In the genomic region with DNA sequence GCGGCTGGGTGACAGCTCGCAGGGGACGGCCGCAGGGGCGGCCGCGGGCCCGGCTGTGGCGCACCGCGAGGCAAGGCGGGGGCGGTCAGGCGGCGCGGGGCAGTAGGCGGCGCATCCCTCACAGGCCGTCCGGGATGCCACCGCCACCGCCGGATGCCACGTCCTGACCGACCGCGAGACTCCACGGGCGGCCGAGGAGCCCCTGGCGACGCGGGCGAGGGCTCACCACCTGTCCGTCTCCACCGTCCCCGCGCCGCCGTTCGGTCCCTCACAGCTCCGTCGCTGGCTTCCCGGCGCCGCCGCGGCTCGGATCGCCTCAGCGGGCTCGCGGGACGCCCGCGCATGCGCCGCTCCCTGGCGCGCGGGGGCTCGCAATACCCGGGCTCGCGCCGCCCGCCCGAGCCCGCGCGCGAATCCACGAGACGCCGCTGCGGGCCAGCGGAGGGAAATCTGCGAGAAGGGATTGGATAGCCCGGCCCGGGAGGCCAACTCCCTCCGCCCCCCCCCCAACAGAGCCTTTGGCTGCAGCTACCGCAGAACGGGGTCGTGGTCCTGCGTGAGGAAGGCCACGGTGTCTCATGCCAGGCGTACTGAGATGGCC, we compare ENCODE assay signal across 8 mouse cellular contexts. TPM values are rescaled to one million over a fixed set of nuclear protein-coding genes. Genes with fewer than 3 reads are reported as not detected.
A peak's percentile ranks its signal among the peaks of the same experiment; 100 is the strongest.
DNase-seq lines count a peak whose midpoint lies in the region; ATAC-seq and TF ChIP-seq lines count a peak whose summit lies in the region.

A gene (minus strand): TSS at position 371 of the 601 bp plus-strand sequence.

- no peaks in the 10 kb centered on the region for H3K36me3 ChIP-seq in intestine, embryonic 14.5 days (ENCODE audit: control insufficient read depth, insufficient read depth, low read length)
- H3K36me3 ChIP-seq in limb, embryonic 11.5 days (ENCODE audit: control insufficient read depth, insufficient read depth, low read length) = no peaks in the 10 kb centered on the region
- no peaks in the 10 kb centered on the region for H3K36me3 ChIP-seq in midbrain, embryonic 13.5 days
- no peaks in the 10 kb centered on the region for H3K36me3 ChIP-seq in stomach, postnatal 0 days (ENCODE audit: control insufficient read depth, insufficient read depth, low read length)

- H3K4me3 ChIP-seq in intestine, embryonic 14.5 days (ENCODE audit: low read depth, low read length) = peak within 1 kb of the TSS; percentile 50
- H3K4me3 ChIP-seq in limb, embryonic 11.5 days (ENCODE audit: low read depth, low read length) = peak within 1 kb of the TSS; percentile 48
- H3K4me3 ChIP-seq in midbrain, embryonic 13.5 days (replicated peaks) = peak within 1 kb of the TSS; percentile 93
- H3K4me3 ChIP-seq in stomach, postnatal 0 days (ENCODE audit: low read depth, low read length) = peak within 1 kb of the TSS; percentile 52

- under 1% methylated on average over 68 of the region's 87 CpGs for WGBS in intestine, embryonic 14.5 days
- WGBS in limb, embryonic 11.5 days = under 1% methylated on average over 64 of the region's 87 CpGs
- under 1% methylated on average over 74 of the region's 87 CpGs for WGBS in midbrain, embryonic 13.5 days
- under 1% methylated on average over 71 of the region's 87 CpGs for WGBS in stomach, postnatal 0 days

- TF ChIP-seq EP300 in stomach, postnatal 0 days (optimal IDR thresholded peaks at IDR 0.05) = no peak

- intact Hi-C loops in gastrocnemius, postnatal 14 days (cut with DNase I; ENCODE audit: low total_unique reads) = no loop called here

- no peaks in the 10 kb centered on the region for H3K9me3 ChIP-seq in intestine, embryonic 14.5 days (ENCODE audit: control insufficient read depth, low read length)
- no peaks in the 10 kb centered on the region for H3K9me3 ChIP-seq in limb, embryonic 11.5 days (ENCODE audit: control insufficient read depth, low read length)
- H3K9me3 ChIP-seq in midbrain, embryonic 13.5 days = no peaks in the 10 kb centered on the region
- no peaks in the 10 kb centered on the region for H3K9me3 ChIP-seq in stomach, postnatal 0 days (ENCODE audit: control insufficient read depth, low read length)

- TF ChIP-seq CTCF in stomach, postnatal 0 days (IDR thresholded peaks at IDR 0.05; ENCODE audit: low read depth) = no peak

- H3K9ac ChIP-seq in intestine, embryonic 14.5 days (ENCODE audit: low read length) = peak within 1 kb of the TSS; percentile 35; the same call in 1 of the 2 replicates
- 0 out of 2 replicates have a peak within 1 kb of the TSS, but pooled peaks have one; percentile 17 for H3K9ac ChIP-seq in limb, embryonic 11.5 days (ENCODE audit: low read length)
- peak within 1 kb of the TSS; percentile 92 for H3K9ac ChIP-seq in midbrain, embryonic 13.5 days (replicated peaks)
- H3K9ac ChIP-seq in stomach, postnatal 0 days (ENCODE audit: low read length) = peak within 1 kb of the TSS; percentile 18; the same call in 1 of the 2 replicates

- peak; percentile 44 for DNase-seq in ovary, postnatal 14 days (ENCODE audit: low spot score)
- DNase-seq in ovary, adult 18-20 months (ENCODE audit: low spot score) = no peak
- DNase-seq in gastrocnemius, postnatal 14 days = peak; percentile 63
- DNase-seq in intestine, embryonic 14.5 days (ENCODE audit: low spot score) = peak; percentile 81
- peak; percentile 66 for DNase-seq in limb, embryonic 11.5 days (ENCODE audit: low spot score)
- DNase-seq in stomach, postnatal 0 days (ENCODE audit: low spot score) = peak; percentile 68

- H3K4me2 ChIP-seq in intestine, embryonic 14.5 days (ENCODE audit: low read length) = peak within 1 kb of the TSS; percentile 91
- H3K4me2 ChIP-seq in limb, embryonic 11.5 days (ENCODE audit: low read depth, severe bottlenecking) = peak within 1 kb of the TSS; percentile 94
- H3K4me2 ChIP-seq in midbrain, embryonic 13.5 days (replicated peaks) = peak within 1 kb of the TSS; percentile 72
- H3K4me2 ChIP-seq in stomach, postnatal 0 days (replicated peaks; ENCODE audit: low read depth) = peak within 1 kb of the TSS; percentile 80

- peaks cover 7% of the 10 kb centered on the region; the same call in 1 of the 2 replicates for H3K4me1 ChIP-seq in intestine, embryonic 14.5 days (replicated peaks; ENCODE audit: control insufficient read depth, insufficient read depth, low read length)
- H3K4me1 ChIP-seq in limb, embryonic 11.5 days (ENCODE audit: control insufficient read depth, insufficient read depth, low read length) = 0 out of 2 replicates have a peak, but pooled peaks cover 3% of the 10 kb centered on the region
- peaks cover 13% of the 10 kb centered on the region for H3K4me1 ChIP-seq in midbrain, embryonic 13.5 days (replicated peaks)
- 0 out of 2 replicates have a peak, but pooled peaks cover 3% of the 10 kb centered on the region for H3K4me1 ChIP-seq in stomach, postnatal 0 days (replicated peaks; ENCODE audit: control insufficient read depth, insufficient read depth)

- ATAC-seq in common myeloid progenitor, adult 5-6 weeks (replicated peaks; ENCODE audit: low read depth, poor library complexity, severe bottlenecking) = peak; percentile 39; the same call in 1 of the 2 replicates
- peak; percentile 84 for ATAC-seq in intestine, embryonic 14.5 days (replicated peaks; ENCODE audit: low FRiP score, low TSS enrichment, low read depth)
- ATAC-seq in limb, embryonic 11.5 days (ENCODE audit: insufficient number of reproducible peaks, low FRiP score, low TSS enrichment, low read depth) = peak; percentile 69; the same call in 1 of the 2 replicates
- ATAC-seq in midbrain, embryonic 13.5 days = peak; percentile 93
- ATAC-seq in stomach, postnatal 0 days (ENCODE audit: low FRiP score, low TSS enrichment) = peak; percentile 77

- peaks cover 99% of the 10 kb centered on the region for H3K27me3 ChIP-seq in intestine, embryonic 14.5 days (replicated peaks; ENCODE audit: control insufficient read depth, insufficient read depth, low read length)
- peaks cover 76% of the 10 kb centered on the region for H3K27me3 ChIP-seq in limb, embryonic 11.5 days (ENCODE audit: control insufficient read depth, insufficient read depth, low read length)
- peaks cover 41% of the 10 kb centered on the region for H3K27me3 ChIP-seq in midbrain, embryonic 13.5 days
- peaks cover 26% of the 10 kb centered on the region for H3K27me3 ChIP-seq in stomach, postnatal 0 days (ENCODE audit: control insufficient read depth, insufficient read depth, low read length)

- H3K27ac ChIP-seq in intestine, embryonic 14.5 days (ENCODE audit: low read depth) = no peak within 1 kb of the TSS
- H3K27ac ChIP-seq in limb, embryonic 11.5 days (replicated peaks; ENCODE audit: low read depth, low read length) = no peak within 1 kb of the TSS
- peak within 1 kb of the TSS; percentile 95 for H3K27ac ChIP-seq in midbrain, embryonic 13.5 days
- no peak within 1 kb of the TSS for H3K27ac ChIP-seq in stomach, postnatal 0 days (replicated peaks)

RNA-seq across cellular contexts. Expression of the gene that starts here (rescaled TPM):
- 0.23 and 1.6 TPM in 2 replicates for total RNA-seq in common myeloid progenitor, adult 5-6 weeks (2017)
- total RNA-seq in gastrocnemius, postnatal 14 days (2021) = not detected
- polyA plus RNA-seq in intestine, embryonic 14.5 days (2014; fragmentation: Nextera tagmentation; extraction: Ambion mirVana) = 0.57 and 0.82 TPM in 2 replicates
- polyA plus RNA-seq in limb, embryonic 11.5 days (2014; fragmentation: Nextera tagmentation; extraction: Ambion mirVana) = 0.32 and 1.3 TPM in 2 replicates
- 14.0 and 20.2 TPM in 2 replicates for polyA plus RNA-seq in midbrain, embryonic 13.5 days (2015; fragmentation: Nextera tagmentation; extraction: Ambion mirVana)
- 0.93 and 1.9 TPM in 2 replicates for polyA plus RNA-seq in stomach, postnatal 0 days (2015; fragmentation: Nextera tagmentation; extraction: Ambion mirVana)

Comparison
In these comparisons a context has a peak if more than half of its experiments do, and no peak if none do; other contexts are left out.
1. Peak in DNase-seq in gastrocnemius, postnatal 14 days; RNA of the gene not detected or under 1 TPM.
2. Peak in DNase-seq, ATAC-seq, H3K4me3 ChIP-seq, H3K9ac ChIP-seq and H3K4me2 ChIP-seq in intestine, embryonic 14.5 days; RNA of the gene not detected or under 1 TPM.
3. ATAC-seq: peak in every context shown above with its lines; median percentile 93 in midbrain, embryonic 13.5 days; 84 in intestine, embryonic 14.5 days; 77 in stomach, postnatal 0 days; 69 in limb, embryonic 11.5 days; 39 in common myeloid progenitor, adult 5-6 weeks.
4. H3K9ac ChIP-seq: peak in every context shown above with its lines; median percentile 92 in midbrain, embryonic 13.5 days; 35 in intestine, embryonic 14.5 days; 18 in stomach, postnatal 0 days; 17 in limb, embryonic 11.5 days.